Mouse (Mus musculus) thymus, adult 2 months (tissue): ENCODE data around the gene Gm10203. TPM values are rescaled to one million over a fixed set of nuclear protein-coding genes. Genes with fewer than 3 reads are reported as not detected.

Experiments used
- DNase-seq: peaks from one replicate; pipeline ENCODE4 v3.0.0; 2021
- H3K27ac ChIP-seq: fragments of 200-500 bp; 2 replicates; pipeline ENCODE4 v1.5.1; 2012; ENCODE audit warnings: low read length, control low read depth; ENCODE audit not compliant: control insufficient read depth, insufficient read depth
- H3K27me3 ChIP-seq: fragments of 200-500 bp; 2 replicates; pipeline ENCODE4 v1.6.1; 2012; ENCODE audit warnings: mild to moderate bottlenecking, low read length, moderate library complexity, mixed read lengths; ENCODE audit not compliant: control insufficient read depth, insufficient read depth
- H3K36me3 ChIP-seq: fragments of 200-500 bp; 2 replicates; pipeline ENCODE4 v1.6.1; 2012; ENCODE audit warnings: mild to moderate bottlenecking, low read length, moderate library complexity; ENCODE audit not compliant: control insufficient read depth, insufficient read depth
- H3K4me1 ChIP-seq: fragments of 200-500 bp; replicated peaks from 2 replicates; pipeline ENCODE4 v1.6.1; 2012; ENCODE audit warnings: low read length; ENCODE audit not compliant: control insufficient read depth, insufficient read depth
- H3K4me3 ChIP-seq: fragments of 200-500 bp; 2 replicates; pipeline ENCODE4 v1.5.1; 2012; ENCODE audit warnings: mild to moderate bottlenecking, low read length, control low read depth, moderate library complexity; ENCODE audit not compliant: control insufficient read depth, insufficient read depth
- CTCF ChIP-seq: fragments of 200-500 bp; IDR thresholded peaks from 2 replicates; pipeline ENCODE4 v1.5.1; 2012; ENCODE audit warnings: mild to moderate bottlenecking, control low read depth, low read length, moderate library complexity, borderline replicate concordance; ENCODE audit not compliant: control insufficient read depth, poor library complexity, insufficient read depth; ENCODE audit errors: extremely low read depth
- POLR2A ChIP-seq: fragments of 200-500 bp; IDR thresholded peaks from 2 replicates; pipeline ENCODE4 v1.6.1; 2012; ENCODE audit warnings: mild to moderate bottlenecking, low read length, control low read depth, moderate library complexity; ENCODE audit not compliant: control insufficient read depth, poor library complexity, insufficient read depth; ENCODE audit errors: extremely low read depth
- WGBS: fragments of 180-500 bp; shearing (Covaris S2); methylation state at CpG from one replicate; pipeline ENCODE4 v1.1.7; 2018; 5-methylcytosine and 5-hydroxymethylcytosine counted together
- polyA plus RNA-seq: library from polyadenylated mRNA; depleted of rRNA; stranded (reverse); fragments of >200 nt; gene quantifications from 2 replicates; pipeline ENCODE4 v1.2.3, GENCODE M21; 2012

Gm10203 gene
- polyA plus RNA-seq, 1 experiment, result not detected

GRCm38 (mm10) chr6:149141393-149142173 is 11.6 kb downstream of the Gm10203 start:
- whole genome bisulfite sequencing, result under 1% methylated on average over 36 of the region's 36 CpGs
- DNase-seq, result peak; percentile 79
- Histone ChIP-seq H3K27me3 (no peaks in the 10 kb centered on the region), H3K27ac (no peak overlapping the region), H3K4me1 (no peaks in the 10 kb centered on the region; the same call in 1 of the 2 replicates), H3K36me3 (no peaks in the 10 kb centered on the region), H3K4me3 (peak overlapping the region; percentile 66)
- TF ChIP-seq CTCF (no peak), POLR2A (no peak)

GRCm38 (mm10) chr6:149145143-149145542 is 15.2 kb downstream of the Gm10203 start:
- Histone ChIP-seq H3K36me3 (no peaks in the 10 kb centered on the region), H3K27ac (no peak overlapping the region), H3K4me1 (no peaks in the 10 kb centered on the region; the same call in 1 of the 2 replicates), H3K4me3 (no peak overlapping the region), H3K27me3 (no peaks in the 10 kb centered on the region)
- 97% methylated on average over 1 of the region's 1 CpGs for WGBS
- no peak for TF ChIP-seq CTCF
- no peak for DNase-seq

GRCm38 (mm10) chr6:149148436-149149229 is 18.7 kb downstream of the Gm10203 start:
- no peak overlapping the region for H3K4me3 ChIP-seq
- H3K27me3 ChIP-seq, result no peaks in the 10 kb centered on the region
- H3K27ac ChIP-seq, result no peak overlapping the region
- DNase-seq, result no peak
- H3K36me3 ChIP-seq, result no peaks in the 10 kb centered on the region
- 92% methylated on average over 7 of the region's 7 CpGs for WGBS
- no peaks in the 10 kb centered on the region for H3K4me1 ChIP-seq
- no peak for TF ChIP-seq POLR2A
- TF ChIP-seq CTCF, result no peak

GRCm38 (mm10) chr6:149152119-149152518 is 22.1 kb downstream of the Gm10203 start:
- no peaks in the 10 kb centered on the region for H3K27me3 ChIP-seq
- WGBS, result 98% methylated on average over 2 of the region's 2 CpGs
- DNase-seq, result no peak
- H3K36me3 ChIP-seq, result no peaks in the 10 kb centered on the region; the same call in 1 of the 2 replicates
- TF ChIP-seq POLR2A (no peak), CTCF (no peak)
- no peak overlapping the region for H3K4me3 ChIP-seq
- no peak overlapping the region for H3K27ac ChIP-seq
- no peaks in the 10 kb centered on the region for H3K4me1 ChIP-seq

- TF ChIP-seq POLR2A (no peak), CTCF (no peak)
- H3K27me3 ChIP-seq, result no peaks in the 10 kb centered on the region
- H3K4me1 ChIP-seq, result no peaks in the 10 kb centered on the region
- no peak overlapping the region for H3K27ac ChIP-seq
- no peak for DNase-seq
- 84% methylated on average over 6 of the region's 6 CpGs for WGBS
- no peaks in the 10 kb centered on the region; the same call in 1 of the 2 replicates for H3K36me3 ChIP-seq
- H3K4me3 ChIP-seq, result no peak overlapping the region
These were observed 23.6 kb downstream of the Gm10203 start for GRCm38 (mm10) chr6:149153473-149154115.

GRCm38 (mm10) chr6:149154116-149155030 is 24.4 kb downstream of the Gm10203 start:
- TF ChIP-seq POLR2A (no peak), CTCF (no peak)
- WGBS, result 85% methylated on average over 8 of the region's 8 CpGs
- Histone ChIP-seq H3K27me3 (no peaks in the 10 kb centered on the region), H3K36me3 (no peaks in the 10 kb centered on the region; the same call in 1 of the 2 replicates), H3K4me1 (no peaks in the 10 kb centered on the region), H3K4me3 (no peak overlapping the region), H3K27ac (no peak overlapping the region)
- no peak for DNase-seq
